Mouse (Mus musculus) gastrocnemius, adult 8-10 months (tissue): ENCODE data around the gene Scn3a. TPM values are rescaled to one million over a fixed set of nuclear protein-coding genes. Genes with fewer than 3 reads are reported as not detected.

ENCODE experiments used
- DNase-seq, 2 experiments: peaks; one replicate each; pipeline ENCODE4 v3.0.0; 2022; ENCODE audit warnings: low spot score in 2 of 2
- total RNA-seq, 4 experiments: library from RNA; stranded (reverse); gene quantifications; 2 replicates each; pipeline ENCODE4 v1.2.4; 2022

Gene Scn3a
- total RNA-seq = under 1 TPM; 0.02 to 0.36 (median 0.15) TPM

GRCm38 (mm10) chr2:65566793-65567787 lies at the start of gene Scn3a:
Gene Scn3a, minus strand, starts transcription at chr2:65567627.
- DNase-seq = no peak

GRCm38 (mm10) chr2:65611887-65612286 lies 44.5 kb upstream of the Scn3a start:
- DNase-seq = no peak

GRCm38 (mm10) chr2:65607813-65608212 lies 40.4 kb upstream of the Scn3a start:
- no peak for DNase-seq

- DNase-seq = no peak
Observed at GRCm38 (mm10) chr2:65587679-65588078, 20.3 kb upstream of the Scn3a start.

DNA sequence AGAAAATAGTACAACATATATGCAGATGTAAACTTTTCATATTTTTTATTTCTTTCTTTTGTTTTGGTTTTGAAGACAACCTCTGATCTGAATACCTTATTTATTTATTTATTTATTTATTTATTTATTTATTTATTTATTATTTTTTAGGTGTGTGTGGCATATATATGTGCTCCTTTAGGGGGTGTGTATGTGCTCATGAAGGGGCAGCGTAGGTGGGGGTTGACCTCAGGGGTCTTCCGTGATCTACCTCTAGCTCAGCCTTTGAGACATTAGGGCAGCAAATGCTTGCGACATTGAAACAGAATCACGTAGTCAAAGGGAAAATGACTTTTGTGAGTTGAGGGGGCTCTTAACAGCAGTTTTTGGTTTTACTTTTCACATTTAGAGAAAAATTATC lies 498 bp upstream of the Scn3a start:
- DNase-seq = no peak

GRCm38 (mm10) chr2:65563898-65564297 lies 3.5 kb downstream of the Scn3a start:
- no peak for DNase-seq

- no peak for DNase-seq
Observed at GRCm38 (mm10) chr2:65557719-65558118, 9.7 kb downstream of the Scn3a start.

DNA sequence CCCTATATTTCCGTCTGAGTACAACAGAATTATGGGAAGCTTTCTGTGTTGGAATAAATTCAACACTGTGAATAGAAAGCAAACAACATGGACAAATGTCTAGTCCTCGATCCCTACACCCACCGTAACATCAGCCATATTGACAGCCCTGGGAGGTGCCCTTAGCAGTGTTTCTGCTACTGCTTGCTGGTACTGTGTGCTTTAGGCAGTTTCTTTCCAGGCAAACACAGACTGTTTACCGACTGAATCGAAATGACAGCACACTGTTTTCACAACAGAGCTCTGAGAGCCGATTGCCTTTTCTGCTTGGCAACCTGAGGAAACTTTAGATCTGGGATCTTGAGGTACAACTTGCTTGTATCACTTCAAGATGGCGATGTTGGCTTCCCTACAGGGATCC lies 12.8 kb downstream of the Scn3a start:
- no peak for DNase-seq

- no peak for DNase-seq
Observed at GRCm38 (mm10) chr2:65553473-65553872, 14.0 kb downstream of the Scn3a start.

GRCm38 (mm10) chr2:65552727-65553126 lies 14.7 kb downstream of the Scn3a start:
- no peak for DNase-seq

GRCm38 (mm10) chr2:65552222-65552621 lies 15.2 kb downstream of the Scn3a start:
- DNase-seq = peak in 1 of 2 experiments; percentile 24

DNA sequence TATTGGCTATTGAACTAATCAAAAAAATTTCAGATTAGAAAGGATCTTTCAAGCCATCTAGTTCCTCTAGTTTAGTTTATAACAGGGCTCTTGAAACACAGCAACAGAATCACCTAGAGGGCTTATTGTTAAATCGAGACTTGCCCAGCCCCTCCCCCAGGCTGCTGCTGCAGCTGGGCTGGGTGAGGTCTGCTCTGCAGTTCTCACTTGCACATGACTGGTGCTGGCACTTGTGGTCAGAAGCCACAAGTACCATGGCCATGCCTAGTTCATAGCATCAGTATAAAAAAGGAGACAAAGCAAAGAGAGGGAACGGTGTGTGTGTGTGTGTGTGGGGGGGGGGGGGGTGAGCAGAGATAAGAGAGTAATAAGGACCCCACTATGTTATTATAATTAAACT lies 15.7 kb downstream of the Scn3a start:
- no peak for DNase-seq

- DNase-seq = no peak
Observed at GRCm38 (mm10) chr2:65550564-65550963, 16.9 kb downstream of the Scn3a start.

DNA sequence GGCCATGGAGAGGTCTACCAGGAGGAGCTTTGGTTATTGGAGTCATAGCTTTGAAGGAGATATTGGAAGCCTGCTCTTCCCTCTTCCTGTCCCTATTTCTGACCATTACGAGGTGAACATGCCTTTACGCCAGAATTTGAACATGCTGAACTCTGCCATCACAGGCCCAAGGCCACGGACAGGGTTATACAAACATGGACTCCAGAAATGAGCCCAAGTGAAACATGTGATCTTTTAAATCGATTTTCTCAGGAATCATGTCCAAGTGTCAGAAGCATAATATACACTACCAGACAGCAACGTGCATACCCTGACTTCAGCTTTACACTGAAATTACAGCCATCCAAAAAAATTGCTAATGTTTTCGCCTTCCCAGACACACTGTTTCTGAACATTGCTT lies 18.8 kb downstream of the Scn3a start:
- DNase-seq = no peak

DNA sequence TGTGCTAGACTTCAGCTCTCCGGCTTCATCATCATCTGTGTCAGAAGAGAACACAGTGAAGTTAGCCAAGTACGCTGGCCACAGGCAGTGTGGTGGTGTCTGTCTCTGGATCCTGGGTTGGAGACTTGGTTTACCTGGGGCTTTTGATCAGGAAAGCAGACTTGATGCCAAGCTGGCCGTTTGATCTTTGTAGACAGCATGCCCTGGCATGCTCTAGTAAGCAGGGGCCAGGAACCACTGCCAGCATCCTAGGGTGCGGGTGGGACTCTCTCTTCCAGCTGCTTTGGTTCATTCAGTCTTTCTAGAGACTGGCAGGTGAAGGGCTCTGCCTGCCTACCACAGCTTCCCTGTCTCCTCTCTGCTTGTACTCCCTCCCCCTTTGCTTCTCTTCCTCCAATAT lies 20.1 kb downstream of the Scn3a start:
- DNase-seq = no peak

- no peak for DNase-seq
Observed at GRCm38 (mm10) chr2:65542906-65543592, 24.4 kb downstream of the Scn3a start.

GRCm38 (mm10) chr2:65541781-65542180 lies 25.6 kb downstream of the Scn3a start:
- no peak for DNase-seq

GRCm38 (mm10) chr2:65538436-65538835 lies 29.0 kb downstream of the Scn3a start:
- DNase-seq = no peak

GRCm38 (mm10) chr2:65532127-65532854 lies 35.1 kb downstream of the Scn3a start:
- DNase-seq = no peak

- DNase-seq = no peak
Observed at GRCm38 (mm10) chr2:65529148-65529547, 38.3 kb downstream of the Scn3a start.

DNA sequence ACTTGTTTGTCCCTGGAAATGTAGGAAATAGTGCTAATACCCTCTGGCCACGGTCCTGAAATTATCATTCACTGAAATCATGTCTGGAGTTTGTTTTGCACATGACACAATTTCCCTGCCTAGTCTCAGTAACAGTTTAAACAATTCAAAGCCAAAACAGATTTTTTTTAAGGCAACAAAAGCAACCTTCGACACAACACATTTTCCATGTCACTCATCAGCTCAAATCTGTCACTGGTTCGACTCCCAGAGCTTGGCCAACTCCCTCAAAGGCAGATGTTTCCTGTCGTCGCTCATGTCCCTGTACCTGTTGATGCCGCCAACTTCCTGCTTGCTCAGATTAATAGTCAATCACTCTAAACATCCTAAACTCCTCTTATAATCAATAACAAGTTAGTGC lies 50.7 kb downstream of the Scn3a start:
- no peak for DNase-seq

DNA sequence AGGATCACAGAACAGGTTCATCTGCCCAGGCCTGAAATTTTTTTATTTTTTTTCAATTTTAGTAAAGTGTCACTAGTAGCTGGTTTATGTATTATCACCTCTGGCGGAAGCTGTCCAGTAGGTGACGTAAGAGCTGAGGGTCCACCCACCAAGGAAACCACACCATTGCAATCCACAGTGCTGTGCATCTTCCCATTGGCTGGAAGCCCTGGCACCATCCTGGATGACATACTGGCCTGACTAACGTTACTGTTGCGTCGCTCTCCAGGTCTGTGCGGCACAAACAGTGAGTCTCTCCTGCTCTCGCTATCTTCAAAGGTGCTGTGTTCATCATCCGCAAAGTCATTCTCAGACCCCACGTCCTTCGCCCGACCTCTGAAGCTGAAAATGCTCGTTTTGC lies 59.2 kb downstream of the Scn3a start:
- no peak for DNase-seq
